Mouse (Mus musculus): ENCODE results near the gene Gm15557. TPM values are rescaled to one million over a fixed set of nuclear protein-coding genes. Genes with fewer than 3 reads are reported as not detected.
A peak's percentile ranks its signal among the peaks of the same experiment; 100 is the strongest.

The Gm15557 gene
- polyA plus RNA-seq, 1 experiment = not detected

- WGBS = 70% methylated on average over 6 of the region's 6 CpGs
- H3K4me3 ChIP-seq (ENCODE audit: low read depth, low read length) = no peak overlapping the region
- no peaks in the 10 kb centered on the region for H3K27me3 ChIP-seq (ENCODE audit: control insufficient read depth, insufficient read depth, low read length)
- H3K36me3 ChIP-seq (ENCODE audit: control insufficient read depth, insufficient read depth, low read length) = no peaks in the 10 kb centered on the region
- H3K4me1 ChIP-seq (ENCODE audit: control insufficient read depth, insufficient read depth, insufficient read length, low read length) = no peaks in the 10 kb centered on the region
- no peak overlapping the region for H3K27ac ChIP-seq (ENCODE audit: insufficient read depth, low read depth, low read length)
- TF ChIP-seq CTCF (IDR thresholded peaks at IDR 0.05; ENCODE audit: extremely low read depth, insufficient read length, insufficient replicate concordance, low read depth, low read length) = no peak
- TF ChIP-seq POLR2A (IDR thresholded peaks at IDR 0.05; ENCODE audit: low read depth, low read length) = no peak
Measured at GRCm38 (mm10) chr2:155949362-155949761, 8.8 kb downstream of the Gm15557 start.

- Histone ChIP-seq H3K27ac (ENCODE audit: insufficient read depth, low read depth, low read length) (no peak overlapping the region), H3K4me1 (ENCODE audit: control insufficient read depth, insufficient read depth, insufficient read length, low read length) (no peaks in the 10 kb centered on the region)
- no peak for TF ChIP-seq CTCF (IDR thresholded peaks at IDR 0.05; ENCODE audit: extremely low read depth, insufficient read length, insufficient replicate concordance, low read depth, low read length)
- no peak for TF ChIP-seq POLR2A (IDR thresholded peaks at IDR 0.05; ENCODE audit: low read depth, low read length)
Measured at GRCm38 (mm10) chr2:155952006-155952405, 11.5 kb downstream of the Gm15557 start.

GRCm38 (mm10) chr2:155956134-155957059 lies 15.9 kb downstream of the Gm15557 start, which contains the start of gene Cep250:
Gene Cep250 (plus strand): TSS chr2:155956458.
- WGBS = under 1% methylated on average over 59 of the region's 59 CpGs

More at GRCm38 (mm10) chr2:155952006-155952405, 11.5 kb downstream of the Gm15557 start:
- Histone ChIP-seq H3K36me3 (ENCODE audit: control insufficient read depth, insufficient read depth, low read length) (no peaks in the 10 kb centered on the region), H3K27me3 (ENCODE audit: control insufficient read depth, insufficient read depth, low read length) (no peaks in the 10 kb centered on the region), H3K4me3 (ENCODE audit: low read depth, low read length) (no peak overlapping the region)

GRCm38 (mm10) chr2:155959981-155960380 lies 19.5 kb downstream of the Gm15557 start:
- no peak overlapping the region for H3K27ac ChIP-seq (ENCODE audit: insufficient read depth, low read depth, low read length)
- no peak overlapping the region for H3K4me3 ChIP-seq (ENCODE audit: low read depth, low read length)
- TF ChIP-seq CTCF (IDR thresholded peaks at IDR 0.05; ENCODE audit: extremely low read depth, insufficient read length, insufficient replicate concordance, low read depth, low read length) = no peak
- TF ChIP-seq POLR2A (IDR thresholded peaks at IDR 0.05; ENCODE audit: low read depth, low read length) = no peak
- WGBS = 82% methylated on average over 5 of the region's 5 CpGs
- H3K36me3 ChIP-seq (ENCODE audit: control insufficient read depth, insufficient read depth, low read length) = peaks cover 9% of the 10 kb centered on the region
- H3K27me3 ChIP-seq (ENCODE audit: control insufficient read depth, insufficient read depth, low read length) = no peaks in the 10 kb centered on the region
- H3K4me1 ChIP-seq (ENCODE audit: control insufficient read depth, insufficient read depth, insufficient read length, low read length) = no peaks in the 10 kb centered on the region

More at GRCm38 (mm10) chr2:155956134-155957059, 15.9 kb downstream of the Gm15557 start, which contains the start of gene Cep250:
- Histone ChIP-seq H3K27me3 (ENCODE audit: control insufficient read depth, insufficient read depth, low read length) (no peaks in the 10 kb centered on the region), H3K4me1 (ENCODE audit: control insufficient read depth, insufficient read depth, insufficient read length, low read length) (no peaks in the 10 kb centered on the region), H3K27ac (ENCODE audit: insufficient read depth, low read depth, low read length) (peak within 1 kb of the TSS; percentile 78), H3K4me3 (ENCODE audit: low read depth, low read length) (peak within 1 kb of the TSS; percentile 93), H3K36me3 (ENCODE audit: control insufficient read depth, insufficient read depth, low read length) (no peaks in the 10 kb centered on the region)
- TF ChIP-seq POLR2A (IDR thresholded peaks at IDR 0.05; ENCODE audit: low read depth, low read length) = peak; percentile 76; the same call in 1 of the 2 replicates
- no peak for TF ChIP-seq CTCF (IDR thresholded peaks at IDR 0.05; ENCODE audit: extremely low read depth, insufficient read length, insufficient replicate concordance, low read depth, low read length)

GRCm38 (mm10) chr2:155961862-155962261 lies 21.3 kb downstream of the Gm15557 start:
- H3K27ac ChIP-seq (ENCODE audit: insufficient read depth, low read depth, low read length) = no peak overlapping the region
- H3K36me3 ChIP-seq (ENCODE audit: control insufficient read depth, insufficient read depth, low read length) = peaks cover 16% of the 10 kb centered on the region
- H3K27me3 ChIP-seq (ENCODE audit: control insufficient read depth, insufficient read depth, low read length) = no peaks in the 10 kb centered on the region
- TF ChIP-seq CTCF (IDR thresholded peaks at IDR 0.05; ENCODE audit: extremely low read depth, insufficient read length, insufficient replicate concordance, low read depth, low read length) (no peak), POLR2A (IDR thresholded peaks at IDR 0.05; ENCODE audit: low read depth, low read length) (no peak)
- no peak overlapping the region for H3K4me3 ChIP-seq (ENCODE audit: low read depth, low read length)
- no peaks in the 10 kb centered on the region for H3K4me1 ChIP-seq (ENCODE audit: control insufficient read depth, insufficient read depth, insufficient read length, low read length)
- WGBS = 89% methylated on average over 10 of the region's 10 CpGs

- Histone ChIP-seq H3K4me3 (ENCODE audit: low read depth, low read length) (no peak overlapping the region), H3K27me3 (ENCODE audit: control insufficient read depth, insufficient read depth, low read length) (no peaks in the 10 kb centered on the region), H3K4me1 (ENCODE audit: control insufficient read depth, insufficient read depth, insufficient read length, low read length) (no peaks in the 10 kb centered on the region), H3K36me3 (ENCODE audit: control insufficient read depth, insufficient read depth, low read length) (peaks cover 22% of the 10 kb centered on the region), H3K27ac (ENCODE audit: insufficient read depth, low read depth, low read length) (no peak overlapping the region)
- WGBS = 47% methylated on average over 1 of the region's 1 CpGs
- TF ChIP-seq POLR2A (IDR thresholded peaks at IDR 0.05; ENCODE audit: low read depth, low read length) = no peak
- no peak for TF ChIP-seq CTCF (IDR thresholded peaks at IDR 0.05; ENCODE audit: extremely low read depth, insufficient read length, insufficient replicate concordance, low read depth, low read length)
Measured at GRCm38 (mm10) chr2:155962991-155963390, 22.5 kb downstream of the Gm15557 start.

GRCm38 (mm10) chr2:155973348-155973747 lies 32.8 kb downstream of the Gm15557 start:
- no peak for TF ChIP-seq POLR2A (IDR thresholded peaks at IDR 0.05; ENCODE audit: low read depth, low read length)
- TF ChIP-seq CTCF (IDR thresholded peaks at IDR 0.05; ENCODE audit: extremely low read depth, insufficient read length, insufficient replicate concordance, low read depth, low read length) = no peak
- H3K27me3 ChIP-seq (ENCODE audit: control insufficient read depth, insufficient read depth, low read length) = no peaks in the 10 kb centered on the region
- WGBS = 43% methylated on average over 6 of the region's 6 CpGs
- H3K4me1 ChIP-seq (ENCODE audit: control insufficient read depth, insufficient read depth, insufficient read length, low read length) = peaks cover 2% of the 10 kb centered on the region; the same call in 1 of the 2 replicates
- H3K36me3 ChIP-seq (ENCODE audit: control insufficient read depth, insufficient read depth, low read length) = peaks cover 42% of the 10 kb centered on the region
- no peak overlapping the region for H3K4me3 ChIP-seq (ENCODE audit: low read depth, low read length)
- no peak overlapping the region for H3K27ac ChIP-seq (ENCODE audit: insufficient read depth, low read depth, low read length)
